Mouse (Mus musculus) left cerebral cortex, adult 6 months (tissue): Measurements from ENCODE around the gene Lrrc74b. TPM values are rescaled to one million over a fixed set of nuclear protein-coding genes. Genes with fewer than 3 reads are reported as not detected.

Source experiments
- long read RNA-seq, 2 experiments: library from polyadenylated mRNA; unstranded; transcript quantifications; one replicate each; pipeline ENCODE4 v2.0.0; 2019 to 2020
- polyA plus RNA-seq: library from polyadenylated mRNA; unstranded; fragments of <200 nt; fragmentation: Nextera tagmentation; gene quantifications from 2 replicates; pipeline ENCODE4 v1.2.3, GENCODE M21; 2021

Lrrc74b gene
- polyA plus RNA-seq = 0.68 and 1.0 TPM in 2 replicates
- long read RNA-seq, experiment 1, partial matches to known transcripts = 0 of 1 reads
- long read RNA-seq, experiment 1, other reads (novel, unspliced or antisense) = 0 of 1 reads
- long read RNA-seq, experiment 2, partial matches to known transcripts = 0 of 1 reads
- long read RNA-seq, experiment 2, other reads (novel, unspliced or antisense) = 1 of 1 reads

DNA sequence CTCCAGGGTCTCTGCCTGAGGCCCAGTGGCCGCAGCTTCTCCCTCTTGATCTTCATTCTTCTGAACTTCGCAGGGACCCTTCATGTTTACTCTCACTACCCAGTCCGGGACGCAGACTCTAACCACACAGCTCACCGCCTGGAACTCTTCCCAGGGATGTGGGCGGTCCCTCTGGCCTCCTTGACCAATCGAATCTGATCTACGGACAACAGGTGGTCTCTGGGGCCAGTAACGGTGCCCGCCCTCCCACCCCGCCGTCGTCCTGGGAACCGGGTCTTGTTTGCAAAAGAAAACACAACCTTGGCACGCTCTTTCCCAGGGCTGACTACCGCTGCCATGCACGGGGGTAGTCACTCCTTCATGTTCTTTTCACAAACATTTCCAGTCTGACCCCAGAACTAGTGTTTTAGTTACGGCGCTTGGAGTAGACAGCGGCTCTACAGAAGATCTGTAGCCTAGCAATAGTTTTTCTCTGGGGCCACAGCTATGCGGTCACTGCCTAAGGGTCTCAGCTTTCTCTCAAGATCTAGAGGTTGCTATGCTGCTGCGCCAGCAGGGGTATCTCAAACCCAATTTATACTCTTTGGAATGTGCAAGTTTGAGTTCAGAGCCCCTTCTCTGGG is at the start of gene Lrrc74b:
Gene Lrrc74b (minus strand): TSS at position 120 of the 623 bp plus-strand sequence.

GRCm38 (mm10) chr16:17583064-17583463 is 22.0 kb upstream of the Lrrc74b start, which contains the start of gene Slc7a4:
Gene Slc7a4 (minus strand): TSS chr16:17583214.

DNA sequence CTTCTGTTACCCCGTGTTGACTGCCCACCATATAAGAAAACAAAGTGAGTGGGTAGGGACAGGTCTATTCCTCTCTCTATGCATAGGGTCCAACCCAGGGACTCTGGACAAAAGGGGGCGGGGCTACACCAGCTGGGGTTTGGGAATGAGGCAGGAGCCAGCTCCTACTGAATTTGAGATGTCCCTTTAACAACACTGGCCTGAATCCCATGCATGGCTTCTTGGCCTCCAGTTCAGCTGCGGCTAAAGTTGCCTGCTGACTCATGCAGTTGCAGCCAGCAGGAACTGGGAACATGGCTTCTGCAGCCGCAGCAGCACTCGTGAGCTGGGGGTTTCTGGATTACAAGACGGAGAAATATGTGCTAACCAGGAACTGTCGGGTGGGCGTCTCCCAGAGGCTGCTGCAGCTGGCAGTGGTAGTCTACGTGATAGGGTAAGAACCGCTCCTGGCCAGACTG is 733 bp upstream of the Lrrc74b start, which contains the start of gene P2rx6:
Gene P2rx6 (plus strand): TSS at position 135 of the 458 bp plus-strand sequence.

DNA sequence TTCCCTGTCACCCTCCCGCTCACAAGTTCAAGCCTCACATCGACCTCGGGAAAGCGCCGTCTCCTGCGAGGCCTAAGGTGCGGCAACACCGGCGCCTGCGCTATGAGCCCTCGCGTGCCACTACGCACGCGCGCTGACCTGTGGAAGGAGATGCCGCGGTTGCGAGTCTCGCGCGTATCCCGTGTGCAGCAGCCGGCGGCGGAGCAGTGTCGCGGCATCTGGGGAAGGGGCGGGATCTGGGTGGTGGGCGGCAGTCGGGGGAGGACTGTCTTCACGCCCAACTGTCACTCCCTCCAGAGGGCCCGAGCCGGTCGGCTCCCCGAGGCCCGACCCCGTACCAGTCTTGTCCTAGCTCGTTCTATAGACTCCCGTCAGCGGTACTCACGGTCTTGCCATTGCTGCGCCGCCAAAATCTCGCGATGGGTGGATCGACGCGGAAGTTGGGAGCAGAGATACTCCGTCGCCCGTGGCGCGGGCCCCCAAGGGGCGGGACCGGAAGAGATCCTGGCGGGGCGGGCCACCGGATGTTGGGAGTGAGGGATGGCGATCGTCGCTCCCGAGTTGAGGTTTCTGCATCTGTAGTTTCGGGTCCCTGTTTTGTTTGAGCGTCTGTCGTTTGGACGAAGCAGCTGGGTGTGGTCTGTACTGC is 30.3 kb downstream of the Lrrc74b start, which contains the start of gene Thap7:
Gene Thap7 (minus strand): TSS at position 497 of the 649 bp plus-strand sequence.

GRCm38 (mm10) chr16:17508546-17509239 is 52.4 kb downstream of the Lrrc74b start, which contains the start of gene Lztr1:
Gene Lztr1 (plus strand): TSS chr16:17508688.

Other genes with a start within 250 kb of the Lrrc74b start
- gene Serpind1, start 229.9 kb downstream of the Lrrc74b start, polyA plus RNA-seq = 4.2 and 4.4 TPM in 2 replicates
- gene Snap29, start 155.3 kb downstream of the Lrrc74b start, polyA plus RNA-seq = 6.3 and 7.3 TPM in 2 replicates
- gene Pi4ka, start 154.9 kb downstream of the Lrrc74b start, polyA plus RNA-seq = 75.4 and 78.1 TPM in 2 replicates
- gene Crkl, start 109.3 kb downstream of the Lrrc74b start, polyA plus RNA-seq = 19.6 and 24.1 TPM in 2 replicates
- gene Aifm3, start 71.6 kb downstream of the Lrrc74b start, polyA plus RNA-seq = 27.3 and 28.4 TPM in 2 replicates
- gene Lztr1, start 52.6 kb downstream of the Lrrc74b start, polyA plus RNA-seq = 92.7 and 137 TPM in 2 replicates
- gene Thap7, start 30.1 kb downstream of the Lrrc74b start, polyA plus RNA-seq = 58.8 and 69.2 TPM in 2 replicates
- gene P2rx6, start 638 bp upstream of the Lrrc74b start, polyA plus RNA-seq = 1.1 and 1.3 TPM in 2 replicates
- gene Slc7a4, start 22.0 kb upstream of the Lrrc74b start, polyA plus RNA-seq = 61.6 and 101 TPM in 2 replicates
- 9.7 and 13.4 TPM in 2 replicates for gene Smpd4, start 58.1 kb upstream of the Lrrc74b start, polyA plus RNA-seq
- 9.0 and 30.9 TPM in 2 replicates for gene Ccdc74a, start 85.2 kb upstream of the Lrrc74b start, polyA plus RNA-seq
- gene Med15, start 171.6 kb upstream of the Lrrc74b start, polyA plus RNA-seq = 38.4 and 54.4 TPM in 2 replicates
- 75.3 and 87.1 TPM in 2 replicates for gene Klhl22, start 198.4 kb upstream of the Lrrc74b start, polyA plus RNA-seq
- gene Scarf2, start 236.0 kb upstream of the Lrrc74b start, polyA plus RNA-seq = 0.36 and 1.6 TPM in 2 replicates